Mouse (Mus musculus): Measurements from ENCODE around the gene Gm11168. TPM values are rescaled to one million over a fixed set of nuclear protein-coding genes. Genes with fewer than 3 reads are reported as not detected.
A peak's percentile ranks its signal among the peaks of the same experiment; 100 is the strongest.
"Not testable (repeated sequence)": the region's sequence is repeated elsewhere in the genome, so short reads cannot be mapped to it uniquely, and the experiment has no call there.

Gene Gm11168
- 0.69 TPM in 1 of 2 replicates, not detected in the other for total RNA-seq (2017)

DNA sequence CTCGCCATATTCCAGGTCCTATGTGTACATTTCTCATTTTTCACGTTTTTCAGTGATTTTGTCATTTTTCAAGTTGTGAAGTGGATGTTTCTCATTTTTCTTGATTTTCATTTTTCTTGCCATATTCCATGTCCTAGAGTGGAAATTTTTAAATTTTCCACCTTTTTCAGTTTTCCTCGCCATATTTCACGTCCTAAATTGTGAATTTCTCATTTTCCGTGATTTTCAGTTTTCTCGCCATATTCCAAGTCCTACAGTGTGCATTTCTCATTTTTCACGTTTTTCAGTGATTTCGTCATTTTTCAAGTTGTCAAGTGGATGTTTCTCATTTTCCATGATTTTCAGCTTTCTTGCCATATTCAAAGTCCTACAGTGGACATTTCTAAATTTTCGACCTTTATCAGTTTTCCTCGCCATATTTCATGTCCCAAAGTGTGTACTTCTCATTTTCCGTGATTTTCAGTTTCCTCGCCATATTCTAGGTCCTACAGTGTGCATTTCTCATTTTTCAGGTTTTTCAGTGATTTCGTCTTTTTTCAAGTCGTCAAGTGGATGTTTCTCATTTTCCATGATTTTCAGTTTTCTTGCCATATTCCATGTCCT, at the start of gene Gm11168:
Gene Gm11168 (plus strand): TSS at position 553 of the 603 bp plus-strand sequence.
- ATAC-seq (replicated peaks; ENCODE audit: low read depth, poor library complexity, severe bottlenecking) = not testable (repeated sequence)

GRCm38 (mm10) chr9:3000445-3000972, 2.6 kb upstream of the Gm11168 start, which contains the start of gene Gm10722:
Gene Gm10722, plus strand, starts transcription at chr9:3000922.
- not testable (repeated sequence) for ATAC-seq (replicated peaks; ENCODE audit: low read depth, poor library complexity, severe bottlenecking)

DNA sequence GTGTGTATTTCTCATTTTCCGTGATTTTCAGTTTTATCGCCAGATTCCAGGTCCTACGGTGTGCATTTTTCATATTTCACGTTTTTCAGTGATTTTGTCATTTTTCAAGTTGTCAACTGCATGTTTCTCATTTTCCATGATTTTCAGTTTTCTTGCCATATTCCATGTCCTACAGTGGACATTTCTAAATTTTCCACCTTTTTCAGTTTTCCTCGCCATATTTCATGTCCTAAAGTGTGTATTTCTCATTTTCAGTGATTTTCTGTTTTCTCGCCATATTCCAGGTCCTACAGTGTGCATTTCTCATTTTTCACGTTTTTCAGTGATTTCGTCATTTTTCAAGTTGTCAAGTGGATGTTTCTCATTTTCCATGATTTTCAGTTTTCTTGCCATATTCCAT, 2.1 kb upstream of the Gm11168 start:
- ATAC-seq (replicated peaks; ENCODE audit: low read depth, poor library complexity, severe bottlenecking) = not testable (repeated sequence)

DNA sequence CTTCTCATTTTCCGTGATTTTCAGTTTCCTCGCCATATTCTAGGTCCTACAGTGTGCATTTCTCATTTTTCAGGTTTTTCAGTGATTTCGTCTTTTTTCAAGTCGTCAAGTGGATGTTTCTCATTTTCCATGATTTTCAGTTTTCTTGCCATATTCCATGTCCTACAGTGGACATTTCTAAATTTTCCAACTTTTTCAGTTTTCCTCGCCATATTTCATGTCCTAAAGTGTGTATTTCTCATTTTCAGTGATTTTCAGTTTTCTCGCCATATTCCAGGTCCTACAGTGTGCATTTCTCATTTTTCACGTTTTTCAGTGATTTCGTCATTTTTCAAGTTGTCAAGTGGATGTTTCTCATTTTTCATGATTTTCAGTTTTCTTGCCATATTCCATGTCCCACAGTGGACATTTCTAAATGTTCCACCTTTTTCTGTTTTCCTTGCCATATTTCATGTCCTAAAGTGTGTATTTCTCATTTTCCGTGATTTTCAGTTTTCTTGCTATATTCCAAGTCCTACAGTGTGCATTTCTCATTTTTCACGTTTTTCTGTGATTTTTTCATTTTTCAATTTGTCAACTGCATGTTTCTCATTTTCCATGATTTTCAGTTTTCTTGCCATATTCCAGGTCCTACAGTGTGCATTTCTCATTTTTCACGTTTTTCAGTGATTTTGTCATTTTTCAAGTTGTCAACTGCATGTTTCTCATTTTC, 1.0 kb upstream of the Gm11168 start:
- ATAC-seq (replicated peaks; ENCODE audit: low read depth, poor library complexity, severe bottlenecking) = peak; percentile 36

DNA sequence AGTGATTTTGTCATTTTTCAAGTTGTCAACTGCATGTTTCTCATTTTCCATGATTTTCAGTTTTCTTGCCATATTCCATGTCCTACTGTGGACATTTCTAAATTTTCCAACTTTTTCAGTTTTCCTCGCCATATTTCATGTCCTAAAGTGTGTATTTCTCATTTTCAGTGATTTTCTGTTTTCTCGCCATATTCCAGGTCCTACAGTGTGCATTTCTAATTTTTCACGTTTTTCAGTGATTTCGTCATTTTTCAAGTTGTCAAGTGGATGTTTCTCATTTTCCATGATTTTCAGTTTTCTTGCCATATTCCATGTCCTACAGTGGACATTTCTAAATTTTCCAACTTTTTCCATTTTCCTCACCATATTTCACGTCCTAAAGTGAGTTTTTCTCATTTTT, 3.0 kb downstream of the Gm11168 start:
- peak; percentile 33; the same call in 1 of the 2 replicates for ATAC-seq (replicated peaks; ENCODE audit: low read depth, poor library complexity, severe bottlenecking)

DNA sequence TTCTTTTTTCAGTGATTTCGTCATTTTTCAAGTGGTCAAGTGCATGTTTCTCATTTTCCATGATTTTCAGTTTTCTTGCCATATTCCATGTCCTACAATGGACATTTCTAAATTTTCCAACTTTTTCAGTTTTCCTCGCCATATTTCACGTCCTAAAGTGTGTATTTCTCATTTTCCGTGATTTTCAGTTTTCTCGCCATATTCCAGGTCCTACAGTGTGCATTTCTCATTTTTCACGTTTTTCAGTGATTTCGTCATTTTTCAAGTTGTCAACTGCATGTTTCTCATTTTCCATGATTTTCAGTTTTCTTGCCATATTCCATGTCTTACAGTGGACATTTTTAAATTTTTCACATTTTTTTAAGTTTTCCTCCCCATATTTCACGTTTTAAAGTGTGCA, 3.5 kb downstream of the Gm11168 start:
- not testable (repeated sequence) for ATAC-seq (replicated peaks; ENCODE audit: low read depth, poor library complexity, severe bottlenecking)

GRCm38 (mm10) chr9:3007272-3007671, 4.1 kb downstream of the Gm11168 start:
- ATAC-seq (replicated peaks; ENCODE audit: low read depth, poor library complexity, severe bottlenecking) = peak; percentile 15; the same call in 1 of the 2 replicates

GRCm38 (mm10) chr9:3009331-3009730, 6.2 kb downstream of the Gm11168 start:
- peak; percentile 23 for ATAC-seq (replicated peaks; ENCODE audit: low read depth, poor library complexity, severe bottlenecking)

GRCm38 (mm10) chr9:3012054-3012621, 9.0 kb downstream of the Gm11168 start:
- ATAC-seq (replicated peaks; ENCODE audit: low read depth, poor library complexity, severe bottlenecking) = peak; percentile 48

GRCm38 (mm10) chr9:3012733-3013279, 9.7 kb downstream of the Gm11168 start, which contains the start of gene Gm10721:
Gene Gm10721, plus strand, starts transcription at chr9:3013140.
- peak; percentile 35 for ATAC-seq (replicated peaks; ENCODE audit: low read depth, poor library complexity, severe bottlenecking)

- not testable (repeated sequence) for ATAC-seq (replicated peaks; ENCODE audit: low read depth, poor library complexity, severe bottlenecking)
These were observed 12.2 kb downstream of the Gm11168 start, which contains the start of gene Gm10720 for GRCm38 (mm10) chr9:3015354-3015753. Gene Gm10720, plus strand, starts transcription at chr9:3015654.

- not testable (repeated sequence) for ATAC-seq (replicated peaks; ENCODE audit: low read depth, poor library complexity, severe bottlenecking)
These were observed 12.8 kb downstream of the Gm11168 start for GRCm38 (mm10) chr9:3015896-3016295.

- ATAC-seq (replicated peaks; ENCODE audit: low read depth, poor library complexity, severe bottlenecking) = not testable (repeated sequence)
These were observed 14.0 kb downstream of the Gm11168 start, which contains the start of gene Gm10719 for GRCm38 (mm10) chr9:3017108-3017507. Gene Gm10719, plus strand, starts transcription at chr9:3017408.

DNA sequence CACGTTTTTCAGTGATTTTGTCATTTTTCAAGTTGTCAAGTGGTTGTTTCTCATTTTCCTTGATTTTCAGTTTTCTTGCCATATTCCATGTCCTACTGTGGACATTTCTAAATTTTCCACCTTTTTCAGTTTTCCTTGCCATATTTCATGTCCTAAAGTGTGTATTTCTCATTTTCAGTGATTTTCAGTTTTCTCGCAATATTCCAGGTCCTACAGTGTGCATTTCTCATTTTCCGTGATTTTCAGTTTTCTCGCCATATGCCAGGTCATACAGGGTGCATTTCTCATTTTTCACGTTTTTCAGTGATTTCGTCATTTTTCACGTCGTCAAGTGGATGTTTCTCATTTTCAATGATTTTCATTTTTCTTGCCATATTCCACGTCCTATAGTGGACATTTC, 15.8 kb downstream of the Gm11168 start:
- ATAC-seq (replicated peaks; ENCODE audit: low read depth, poor library complexity, severe bottlenecking) = not testable (repeated sequence)

- peak; percentile 45 for ATAC-seq (replicated peaks; ENCODE audit: low read depth, poor library complexity, severe bottlenecking)
These were observed 16.9 kb downstream of the Gm11168 start for GRCm38 (mm10) chr9:3019835-3020727.

DNA sequence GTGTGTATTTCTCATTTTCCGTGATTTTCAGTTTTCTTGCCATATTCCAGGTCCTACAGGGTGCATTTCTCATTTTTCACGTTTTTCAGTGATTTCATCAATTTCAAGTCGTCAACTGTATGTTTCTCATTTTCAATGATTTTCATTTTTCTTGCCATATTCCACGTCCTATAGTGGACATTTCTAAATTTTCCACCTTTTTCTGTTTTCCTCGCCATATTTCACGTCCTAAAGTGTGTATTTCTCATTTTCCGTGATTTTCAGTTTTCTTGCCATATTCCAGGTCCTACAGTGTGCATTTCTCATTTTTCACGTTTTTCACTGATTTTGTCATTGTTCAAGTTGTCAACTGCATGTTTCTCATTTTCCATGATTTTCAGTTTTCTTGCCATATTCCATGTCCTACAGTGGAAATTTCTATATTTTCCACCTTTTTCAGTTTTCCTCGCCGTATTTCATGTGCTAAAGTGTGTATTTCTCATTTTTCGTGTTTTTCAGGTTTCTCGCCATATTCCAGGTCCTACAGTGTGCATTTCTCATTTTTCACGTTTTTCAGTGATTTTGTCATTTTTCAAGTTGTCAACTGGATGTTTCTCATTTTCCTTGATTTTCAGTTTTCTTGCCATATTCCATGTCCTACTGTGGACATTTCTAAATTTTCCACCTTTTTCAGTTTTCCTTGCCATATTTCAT, 19.3 kb downstream of the Gm11168 start:
- not testable (repeated sequence) for ATAC-seq (replicated peaks; ENCODE audit: low read depth, poor library complexity, severe bottlenecking)

DNA sequence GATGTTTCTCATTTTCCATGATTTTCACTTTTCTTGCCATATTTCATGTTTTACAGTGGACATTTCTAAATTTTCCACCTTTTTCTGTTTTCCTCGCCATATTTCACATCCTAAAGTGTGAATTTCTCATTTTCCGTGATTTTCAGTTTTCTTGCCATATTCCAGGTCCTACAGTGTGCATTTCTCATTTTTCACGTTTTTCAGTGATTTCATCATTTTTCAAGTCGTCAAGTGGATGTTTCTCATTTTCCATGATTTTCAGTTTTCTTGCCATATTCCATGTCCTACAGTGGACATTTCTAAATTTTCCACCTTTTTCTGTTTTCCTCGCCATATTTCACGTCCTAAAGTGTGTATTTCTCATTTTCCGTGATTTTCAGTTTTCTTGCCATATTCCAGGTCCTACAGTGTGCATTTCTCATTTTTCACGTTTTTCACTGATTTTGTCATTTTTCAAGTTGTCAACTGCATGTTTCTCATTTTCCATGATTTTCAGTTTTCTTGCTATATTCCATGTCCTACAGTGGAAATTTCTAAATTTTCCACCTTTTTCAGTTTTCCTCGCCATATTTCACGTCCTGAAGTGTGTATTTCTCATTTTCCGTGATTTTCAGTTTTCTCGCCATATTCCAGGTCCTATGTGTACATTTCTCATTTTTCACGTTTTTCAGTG, 20.3 kb downstream of the Gm11168 start, which contains the start of gene Gm10718:
Gene Gm10718 (plus strand): TSS at position 236 of the 673 bp plus-strand sequence.
- not testable (repeated sequence) for ATAC-seq (replicated peaks; ENCODE audit: low read depth, poor library complexity, severe bottlenecking)

Measured in common myeloid progenitor, adult 5-6 weeks (primary cell).